Mouse (Mus musculus) MN1 (cell line): ENCODE results near the gene Rad54l2.

Experiments used
- DNase-seq: peaks from one replicate; pipeline ENCODE4 v3.0.0-alpha.2; 2016; ENCODE audit warnings: low spot score

Rad54l2 gene

GRCm38 (mm10) chr9:106788812-106789321 lies at the start of gene Rad54l2:
Gene Rad54l2, minus strand, starts transcription at chr9:106789194.
- peak; percentile 89 for DNase-seq

- peak; percentile 91 for DNase-seq
Observed at GRCm38 (mm10) chr9:106822381-106823104, 33.5 kb upstream of the Rad54l2 start.

- peak; percentile 97 for DNase-seq
Observed at GRCm38 (mm10) chr9:106821618-106822380, 32.8 kb upstream of the Rad54l2 start, which contains the start of gene Dcaf1. Gene Dcaf1, plus strand, starts transcription at chr9:106821874.

GRCm38 (mm10) chr9:106821050-106821617 lies 32.1 kb upstream of the Rad54l2 start:
- peak; percentile 19 for DNase-seq

- DNase-seq: no peak
Observed at GRCm38 (mm10) chr9:106819201-106819600, 30.2 kb upstream of the Rad54l2 start.

- no peak for DNase-seq
Observed at GRCm38 (mm10) chr9:106818191-106818590, 29.2 kb upstream of the Rad54l2 start.

GRCm38 (mm10) chr9:106806503-106806902 lies 17.5 kb upstream of the Rad54l2 start:
- no peak for DNase-seq

- DNase-seq: no peak
Observed at GRCm38 (mm10) chr9:106790831-106791230, 1.8 kb upstream of the Rad54l2 start.

GRCm38 (mm10) chr9:106789363-106789762 lies 369 bp upstream of the Rad54l2 start:
- no peak for DNase-seq

GRCm38 (mm10) chr9:106787979-106788811 lies 799 bp downstream of the Rad54l2 start:
- peak; percentile 39 for DNase-seq

- no peak for DNase-seq
Observed at GRCm38 (mm10) chr9:106785206-106785605, 3.8 kb downstream of the Rad54l2 start.

- DNase-seq: no peak
Observed at GRCm38 (mm10) chr9:106783554-106783953, 5.4 kb downstream of the Rad54l2 start.

- no peak for DNase-seq
Observed at GRCm38 (mm10) chr9:106780086-106780485, 8.9 kb downstream of the Rad54l2 start.

GRCm38 (mm10) chr9:106778319-106778718 lies 10.7 kb downstream of the Rad54l2 start:
- DNase-seq: no peak

- no peak for DNase-seq
Observed at GRCm38 (mm10) chr9:106777423-106777822, 11.6 kb downstream of the Rad54l2 start.

GRCm38 (mm10) chr9:106776116-106776515 lies 12.9 kb downstream of the Rad54l2 start:
- DNase-seq: no peak

GRCm38 (mm10) chr9:106771770-106772169 lies 17.2 kb downstream of the Rad54l2 start:
- DNase-seq: no peak

GRCm38 (mm10) chr9:106770216-106770615 lies 18.8 kb downstream of the Rad54l2 start:
- no peak for DNase-seq

GRCm38 (mm10) chr9:106769781-106770180 lies 19.2 kb downstream of the Rad54l2 start:
- DNase-seq: no peak

- DNase-seq: no peak
Observed at GRCm38 (mm10) chr9:106756421-106756820, 32.6 kb downstream of the Rad54l2 start.

- DNase-seq: no peak
Observed at GRCm38 (mm10) chr9:106755776-106756175, 33.2 kb downstream of the Rad54l2 start.

- DNase-seq: no peak
Observed at GRCm38 (mm10) chr9:106754311-106754710, 34.7 kb downstream of the Rad54l2 start.
